Mouse (Mus musculus): ENCODE measurements around the gene Enam.
A peak's percentile ranks its signal among the peaks of the same experiment; 100 is the strongest.
"Not testable (repeated sequence)": the region's sequence is repeated elsewhere in the genome, so short reads cannot be mapped to it uniquely, and the experiment has no call there.

Gene Enam

GRCm38 (mm10) chr5:88487675-88488074, at the start of gene Enam:
Gene Enam, plus strand, starts transcription at chr5:88487975.
- no peak for DNase-seq (ENCODE audit: low read depth, low spot score)

- no peak for DNase-seq (ENCODE audit: low read depth, low spot score)
These were observed 32.1 kb upstream of the Enam start, which contains the start of gene Ambn for GRCm38 (mm10) chr5:88455691-88456090. Gene Ambn, plus strand, starts transcription at chr5:88455991.

DNA sequence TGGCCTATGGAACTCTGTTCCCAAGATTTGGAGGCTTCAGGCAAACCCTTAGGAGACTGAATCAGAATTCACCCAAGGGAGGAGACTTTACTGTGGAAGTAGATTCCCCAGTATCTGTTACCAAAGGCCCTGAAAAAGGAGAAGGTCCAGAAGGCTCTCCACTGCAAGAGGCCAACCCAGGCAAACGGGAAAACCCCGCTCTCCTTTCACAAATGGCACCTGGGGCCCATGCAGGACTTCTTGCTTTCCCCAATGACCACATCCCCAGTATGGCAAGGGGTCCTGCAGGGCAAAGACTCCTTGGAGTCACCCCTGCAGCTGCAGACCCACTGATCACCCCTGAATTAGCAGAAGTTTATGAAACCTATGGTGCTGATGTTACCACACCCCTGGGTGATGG, 20.3 kb upstream of the Enam start:
- no peak for DNase-seq (ENCODE audit: low read depth, low spot score)

DNA sequence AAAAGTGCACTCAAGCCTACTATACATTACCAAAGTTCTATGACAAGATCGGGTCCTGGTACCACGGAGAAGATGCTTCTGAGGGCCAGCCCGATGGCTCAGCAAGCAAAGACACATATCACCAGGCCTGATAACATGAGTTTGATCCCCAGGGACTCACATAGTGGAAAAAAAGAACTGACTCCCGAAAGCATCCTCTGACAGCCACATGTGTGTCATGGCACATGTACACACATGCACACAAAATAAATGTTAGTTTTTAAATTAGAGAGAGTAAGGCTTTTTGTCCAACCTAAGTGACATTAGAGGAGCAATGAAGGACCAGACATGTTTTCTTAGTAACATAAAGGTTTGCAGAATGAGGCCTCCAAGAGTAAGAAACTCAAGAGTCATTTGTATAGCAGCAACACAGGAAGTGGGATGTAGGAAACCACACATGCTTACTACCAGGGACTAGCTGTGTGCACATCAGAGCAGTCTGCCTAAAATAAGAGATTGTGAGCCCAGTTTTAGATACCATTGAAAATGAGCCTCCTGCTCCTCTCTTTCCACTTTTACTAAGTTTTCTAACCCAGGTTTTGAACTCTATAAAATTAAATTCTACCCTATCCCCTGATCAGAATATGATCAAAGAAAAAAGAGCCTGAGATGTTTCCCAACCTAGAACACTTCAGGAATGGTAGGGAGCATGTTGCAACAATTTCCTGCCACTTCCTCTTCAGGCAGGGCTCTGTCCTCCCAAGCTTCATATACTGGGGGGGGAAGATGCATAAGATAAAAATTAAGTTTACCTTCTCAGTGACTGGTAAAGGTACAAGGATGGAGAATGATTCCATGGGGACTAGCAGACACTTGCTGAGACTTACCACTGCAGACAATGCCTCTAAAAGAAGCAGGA, 18.7 kb upstream of the Enam start:
- DNase-seq (ENCODE audit: low read depth, low spot score): no peak

- peak; percentile 5 for DNase-seq (ENCODE audit: low read depth, low spot score)
These were observed 1.2 kb downstream of the Enam start for GRCm38 (mm10) chr5:88489004-88489403.

DNA sequence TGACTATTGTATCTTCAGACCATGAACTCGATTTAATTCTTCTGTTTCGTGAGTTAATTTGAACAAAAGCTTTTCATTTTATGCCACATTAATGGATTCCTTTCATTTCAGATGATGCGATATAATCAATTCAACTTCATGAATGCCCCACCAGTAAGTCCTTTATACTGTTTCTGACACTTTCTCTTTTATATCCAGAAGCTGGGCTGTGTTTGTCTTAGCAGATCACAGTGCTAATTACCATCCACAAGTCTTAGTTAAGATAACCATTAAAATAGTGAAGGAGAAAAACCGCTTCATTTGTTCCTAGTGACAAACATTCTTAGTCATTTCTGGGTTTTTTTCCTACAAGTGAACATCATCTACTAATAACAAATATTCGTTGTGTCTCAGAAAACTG, 3.3 kb downstream of the Enam start:
- DNase-seq (ENCODE audit: low read depth, low spot score): no peak

DNA sequence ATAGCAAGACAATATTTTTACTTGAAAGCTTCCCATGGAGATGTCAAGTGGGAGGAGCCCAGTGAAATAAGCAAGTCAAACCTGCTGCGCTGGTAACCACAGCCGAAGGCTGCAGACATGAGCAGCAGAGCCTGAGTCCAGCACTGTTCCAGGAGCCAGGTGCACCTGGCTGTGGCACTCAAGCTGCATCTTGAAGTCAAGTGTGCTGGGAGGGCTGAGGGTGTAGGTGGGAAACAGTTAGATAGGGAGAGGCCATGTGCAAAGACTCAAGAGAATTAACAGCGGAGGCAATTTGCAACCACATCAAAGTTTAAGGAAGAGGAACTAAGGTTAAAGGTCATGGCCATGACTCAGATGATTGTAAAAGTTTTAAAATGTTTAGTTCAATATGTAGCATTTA, 12.0 kb downstream of the Enam start:
- DNase-seq (ENCODE audit: low read depth, low spot score): peak; percentile 30

DNA sequence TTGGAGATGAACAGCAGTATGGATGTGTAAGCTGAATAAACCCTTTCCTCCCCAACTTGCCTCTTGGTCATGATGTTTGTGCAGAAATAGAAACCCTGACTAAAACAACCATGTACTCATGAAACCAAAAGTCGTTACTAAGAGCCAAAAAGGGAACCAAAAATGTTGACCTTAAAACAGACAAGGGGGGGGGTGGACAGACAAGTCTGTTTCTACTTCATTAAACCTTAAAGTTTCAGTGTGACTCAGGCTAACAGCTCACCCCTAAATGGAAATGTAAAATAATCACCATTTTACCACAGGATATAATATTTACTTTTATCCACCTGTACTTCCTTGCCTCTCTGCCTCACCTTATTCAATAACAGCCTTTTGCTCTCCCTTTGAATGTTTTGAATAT, 20.8 kb downstream of the Enam start:
- DNase-seq (ENCODE audit: low read depth, low spot score): peak; percentile 3

DNA sequence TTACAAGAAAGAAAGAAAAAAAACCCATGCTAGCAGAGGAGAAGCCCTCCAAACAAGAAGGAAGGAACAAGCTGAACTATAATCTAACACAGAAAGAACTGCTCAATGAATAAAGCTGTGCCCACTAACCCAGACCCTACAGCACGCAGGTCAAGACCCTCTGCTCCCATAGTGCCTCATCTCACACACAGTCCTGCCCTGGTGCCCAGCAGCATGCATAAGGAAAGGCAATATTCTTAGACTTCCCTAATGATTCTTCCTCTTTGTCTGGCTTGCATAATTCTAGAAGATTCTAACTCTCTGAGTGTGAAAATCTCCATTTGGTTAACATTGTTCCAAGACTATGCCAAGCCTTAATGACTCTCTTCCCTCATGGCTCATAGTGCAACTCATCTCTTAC, 21.2 kb downstream of the Enam start:
- DNase-seq (ENCODE audit: low read depth, low spot score): no peak

DNA sequence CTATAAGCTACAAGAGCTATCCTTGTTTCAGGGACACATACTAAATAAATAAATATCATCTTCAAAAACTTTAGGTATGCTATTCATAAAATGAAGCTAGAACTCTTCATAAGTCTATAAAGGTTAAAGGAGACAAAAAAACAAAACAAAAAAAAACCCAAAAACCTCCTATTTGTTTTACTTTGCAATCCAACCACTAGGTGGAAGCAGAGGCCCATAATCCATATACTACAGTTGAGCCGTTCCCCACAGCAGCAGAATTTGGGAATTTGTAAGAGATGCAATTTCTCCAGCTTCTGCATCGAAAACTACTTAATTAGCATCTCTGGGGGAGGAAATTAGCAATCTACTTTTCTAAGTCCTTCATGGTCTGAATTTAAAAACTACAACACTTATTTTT, 31.5 kb downstream of the Enam start:
- peak; percentile 76 for DNase-seq (ENCODE audit: low read depth, low spot score)

GRCm38 (mm10) chr5:88527657-88528056, 39.9 kb downstream of the Enam start, which contains the start of gene Jchain:
Gene Jchain, minus strand, starts transcription at chr5:88527891.
- no peak for DNase-seq (ENCODE audit: low read depth, low spot score)

DNA sequence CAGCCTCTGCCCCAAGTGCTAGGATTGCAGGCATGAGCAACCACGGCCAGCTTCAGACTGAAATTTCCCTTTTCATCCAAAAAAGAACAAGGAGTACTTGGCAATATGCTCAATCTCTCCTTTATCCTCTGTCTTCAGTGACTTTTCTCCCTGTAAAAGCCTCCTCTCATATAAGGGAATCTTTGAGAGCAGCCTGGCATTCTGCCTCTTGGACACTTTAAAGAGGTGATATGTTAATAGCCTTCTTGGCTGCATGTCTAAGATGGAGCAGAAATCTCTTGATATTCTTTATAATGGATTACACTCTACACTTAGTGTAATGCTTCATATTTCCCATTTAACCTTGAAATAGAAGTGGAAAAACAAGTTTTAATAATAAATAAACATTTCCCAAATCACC, 43.1 kb downstream of the Enam start:
- DNase-seq (ENCODE audit: low read depth, low spot score): no peak

DNA sequence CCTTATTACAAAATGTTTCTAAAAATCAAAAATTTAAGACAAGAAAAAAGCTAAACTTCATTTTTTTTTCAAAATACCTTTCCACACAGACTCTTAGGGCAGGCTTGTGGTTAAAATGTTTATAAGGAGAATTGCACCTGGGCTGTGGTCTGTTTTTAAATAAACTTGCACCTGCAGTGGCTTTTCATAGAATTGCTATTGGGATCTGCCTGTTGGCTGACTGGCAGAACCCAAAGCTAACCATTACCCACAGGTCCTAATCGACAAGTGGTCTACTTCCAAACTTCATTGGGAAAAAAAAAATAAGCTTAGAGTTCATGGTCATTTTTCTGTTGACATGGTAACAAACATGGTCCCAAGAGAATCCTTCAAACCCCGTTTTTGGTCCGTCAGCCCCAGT, 46.9 kb downstream of the Enam start:
- DNase-seq (ENCODE audit: low read depth, low spot score): no peak

DNA sequence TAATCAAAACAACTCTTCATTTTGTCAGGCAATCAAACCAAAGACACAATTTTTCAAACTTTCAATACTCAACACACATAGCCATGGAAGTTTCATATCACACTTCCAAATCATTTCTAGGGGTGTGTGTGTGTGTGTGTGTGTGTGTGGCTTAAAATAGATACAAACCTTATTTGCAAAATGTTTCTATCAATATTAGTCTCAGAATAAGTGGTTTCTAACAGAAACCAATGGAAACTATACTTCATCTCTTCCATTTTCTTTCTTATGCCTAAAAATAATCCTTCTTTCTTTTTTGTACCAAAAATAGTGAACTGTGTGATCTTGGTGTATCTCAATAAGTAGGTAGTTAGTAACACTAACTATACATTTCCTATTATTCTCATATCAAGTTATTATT, 53.1 kb downstream of the Enam start:
- no peak for DNase-seq (ENCODE audit: low read depth, low spot score)

DNA sequence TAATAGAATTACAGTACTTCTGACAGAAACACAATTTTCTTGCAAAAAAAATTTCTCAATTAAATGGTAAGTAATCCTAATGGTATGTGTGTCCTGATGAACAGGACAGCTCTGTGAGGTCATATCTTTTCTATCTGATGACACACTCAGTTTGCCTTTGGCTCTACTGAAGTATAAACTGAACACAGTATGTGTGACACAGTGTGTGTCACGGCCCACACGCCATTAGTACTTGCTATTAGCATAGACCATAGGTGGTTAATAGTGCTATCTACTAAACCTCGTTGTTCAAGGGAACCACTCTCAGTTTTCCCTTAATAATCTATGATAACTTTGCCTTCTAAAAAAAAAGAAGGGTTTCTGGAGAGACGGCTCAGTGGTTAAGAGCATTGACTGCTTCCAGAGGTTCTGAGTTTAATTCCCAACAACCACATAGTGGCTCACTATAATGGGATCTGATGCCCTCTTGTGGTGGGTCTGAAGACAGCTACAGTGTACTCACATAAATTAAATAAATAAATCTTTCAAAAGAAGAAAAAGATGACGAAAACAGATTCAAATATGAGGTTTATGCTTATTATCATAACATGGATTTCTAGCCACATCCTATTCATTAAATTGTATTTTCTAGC, 55.0 kb downstream of the Enam start:
- DNase-seq (ENCODE audit: low read depth, low spot score): peak; percentile 67

- DNase-seq (ENCODE audit: low read depth, low spot score): not testable (repeated sequence)
These were observed 56.6 kb downstream of the Enam start for GRCm38 (mm10) chr5:88544411-88544810.

GRCm38 (mm10) chr5:88545536-88545935, 57.8 kb downstream of the Enam start:
- no peak for DNase-seq (ENCODE audit: low read depth, low spot score)

- DNase-seq (ENCODE audit: low read depth, low spot score): peak; percentile 40
These were observed 65.7 kb downstream of the Enam start for GRCm38 (mm10) chr5:88553271-88554085.

- peak; percentile 98 for DNase-seq (ENCODE audit: low read depth, low spot score)
These were observed 66.5 kb downstream of the Enam start, which contains the start of gene Utp3 for GRCm38 (mm10) chr5:88554086-88554886. Gene Utp3, plus strand, starts transcription at chr5:88554462.
